Mouse (Mus musculus) regulatory T cell (primary cell): Measurements from ENCODE around the gene Gm17689.

Experiments used
- in situ Hi-C: fragments of 300-600 bp; cut with MboI, MseI; formaldehyde crosslinking; loops from one replicate; pipeline ENCODE4 v1.15.1; 2025; ENCODE audit warnings: high pct_unique_total_duplicates

Gene Gm17689

GRCm38 (mm10) chr9:36582535-36582934 lies at the start of gene Gm17689:
Gm17689 (minus strand) TSS chr9:36582635.
- in situ Hi-C loops = no loop called here

- in situ Hi-C loops = no loop called here
Observed at GRCm38 (mm10) chr9:36541863-36542262, 40.6 kb downstream of the Gm17689 start, which contains the start of gene Gm5615. Gm5615 (minus strand) TSS chr9:36541963.
